Mouse (Mus musculus) forebrain, embryonic 13.5 days (tissue): ENCODE data around the gene Csnk1g2. TPM values are rescaled to one million over a fixed set of nuclear protein-coding genes. Genes with fewer than 3 reads are reported as not detected.

Source experiments
- ATAC-seq: fragments of 200-750 bp; cut with Nextera tagmentation; 2 replicates; pipeline ENCODE4 v1.8.0; 2017
- H3K27ac ChIP-seq: fragments of 300-500 bp; sonication (generic); 2 replicates; pipeline ENCODE4 v1.5.1; 2015; ENCODE audit warnings: inconsistent platforms, mild to moderate bottlenecking, moderate library complexity
- H3K27me3 ChIP-seq: fragments of 300-500 bp; sonication (generic); 2 replicates; pipeline ENCODE4 v1.6.1; 2015; ENCODE audit warnings: mild to moderate bottlenecking, inconsistent platforms
- H3K36me3 ChIP-seq: fragments of 300-500 bp; sonication (generic); 2 replicates; pipeline ENCODE4 v1.6.1; 2015; ENCODE audit warnings: mild to moderate bottlenecking, inconsistent platforms; ENCODE audit not compliant: poor library complexity, severe bottlenecking
- H3K4me1 ChIP-seq: fragments of 300-500 bp; sonication (generic); 2 replicates; pipeline ENCODE4 v1.6.1; 2015; ENCODE audit warnings: inconsistent platforms
- H3K4me2 ChIP-seq: fragments of 300-500 bp; sonication (generic); 2 replicates; pipeline ENCODE4 v1.6.1; 2015; ENCODE audit warnings: inconsistent platforms, mild to moderate bottlenecking, moderate library complexity
- H3K4me3 ChIP-seq: fragments of 300-500 bp; sonication (generic); 2 replicates; pipeline ENCODE4 v1.5.1; 2015; ENCODE audit warnings: mild to moderate bottlenecking, inconsistent platforms
- H3K9ac ChIP-seq: fragments of 300-500 bp; sonication (generic); 2 replicates; pipeline ENCODE4 v1.6.1; 2015; ENCODE audit warnings: mild to moderate bottlenecking, inconsistent platforms
- H3K9me3 ChIP-seq: fragments of 300-500 bp; sonication (generic); replicated peaks from 2 replicates; pipeline ENCODE4 v1.6.1; 2016; ENCODE audit warnings: inconsistent platforms
- WGBS: fragments of 180-500 bp; shearing (Covaris S2); methylation state at CpG from one replicate; pipeline ENCODE4 v1.1.7; 2015; 5-methylcytosine and 5-hydroxymethylcytosine counted together
- polyA plus RNA-seq: library from polyadenylated mRNA; unstranded; fragments of >200 nt; fragmentation: Nextera tagmentation; extraction: Ambion mirVana; gene quantifications from 2 replicates; pipeline ENCODE4 v1.2.1, GENCODE M21; 2015

The Csnk1g2 gene
- polyA plus RNA-seq, 1 experiment from 2014 or later, result 73.2 TPM

- peaks cover 24% of the 10 kb centered on the region for H3K4me1 ChIP-seq
- WGBS, result 66% methylated on average over 5 of the region's 5 CpGs
- H3K27ac ChIP-seq, result no peak overlapping the region
- H3K9me3 ChIP-seq, result no peaks in the 10 kb centered on the region
- no peak for ATAC-seq
- H3K9ac ChIP-seq, result 0 out of 2 replicates have a peak overlapping the region, but pooled peaks have one; percentile 2
- H3K4me3 ChIP-seq, result no peak overlapping the region
- H3K27me3 ChIP-seq, result no peaks in the 10 kb centered on the region
- peaks cover 36% of the 10 kb centered on the region for H3K36me3 ChIP-seq
- H3K4me2 ChIP-seq, result no peak overlapping the region
Measured at GRCm38 (mm10) chr10:80663485-80664196, 41.0 kb downstream of the Csnk1g2 start.

DNA sequence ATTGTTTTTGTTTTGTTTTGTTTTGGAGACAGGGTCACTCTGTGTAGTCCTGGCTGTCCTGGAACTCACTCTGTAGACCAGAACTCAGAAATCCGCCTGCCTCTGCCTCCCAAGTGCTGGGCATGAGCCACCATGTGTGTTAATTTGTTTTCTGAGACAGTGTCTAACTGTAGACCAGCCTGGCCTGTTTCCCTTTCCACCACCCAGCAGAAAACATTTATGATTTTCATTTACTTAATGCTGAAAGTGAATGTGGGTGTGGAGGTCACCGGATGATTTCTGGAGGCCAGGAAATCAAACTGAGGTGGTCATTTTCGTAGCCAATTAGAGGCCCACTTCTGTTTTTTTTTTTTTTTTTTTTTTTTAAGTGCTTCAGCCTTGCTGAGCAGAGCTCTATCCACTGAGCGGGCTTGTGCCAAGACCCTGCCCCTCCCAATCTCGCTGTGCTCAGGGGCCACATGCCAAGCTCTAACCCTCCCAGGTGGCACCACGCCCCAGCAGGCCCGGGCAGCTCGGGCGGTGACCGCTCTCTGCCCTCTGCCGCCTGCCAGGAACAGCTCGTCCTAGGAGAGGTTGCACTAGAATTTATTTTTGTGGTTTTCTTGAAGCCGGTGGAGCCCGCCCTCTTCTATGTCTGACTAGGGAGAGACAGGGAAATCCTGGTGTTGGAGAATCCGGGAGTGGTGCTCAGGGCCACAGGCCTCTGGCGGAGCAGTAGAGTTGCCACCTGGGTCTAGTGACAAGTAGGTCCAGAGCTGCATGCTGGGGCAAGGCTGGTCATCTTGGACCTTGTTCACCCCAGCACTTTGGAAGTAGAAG is 41.8 kb downstream of the Csnk1g2 start:
- Histone ChIP-seq H3K4me1 (peaks cover 19% of the 10 kb centered on the region), H3K4me2 (no peak overlapping the region), H3K27me3 (no peaks in the 10 kb centered on the region), H3K9ac (no peak overlapping the region), H3K4me3 (no peak overlapping the region), H3K9me3 (no peaks in the 10 kb centered on the region), H3K36me3 (peaks cover 44% of the 10 kb centered on the region), H3K27ac (peak overlapping the region; percentile 1; the same call in 1 of the 2 replicates)
- 50% methylated on average over 16 of the region's 16 CpGs for WGBS
- no peak; the same call in 1 of the 2 replicates for ATAC-seq

DNA sequence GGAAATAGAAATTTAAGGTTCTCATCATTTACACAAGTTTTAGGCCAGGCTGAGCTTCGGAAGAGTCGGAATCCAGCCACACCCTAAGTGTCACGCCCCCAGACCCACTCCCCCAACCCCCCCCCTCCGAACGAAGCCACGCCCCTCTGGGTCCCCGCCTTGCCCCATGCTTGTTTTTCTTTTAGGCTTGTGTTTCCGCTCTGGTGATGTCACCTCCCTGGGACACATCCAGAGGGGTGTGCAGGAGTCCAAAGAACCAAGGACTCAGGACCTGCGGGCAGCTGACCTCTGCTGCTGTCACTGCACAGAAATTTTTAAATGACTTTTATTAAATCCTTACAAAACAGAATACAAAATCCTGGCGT is 42.4 kb downstream of the Csnk1g2 start:
- 25% methylated on average over 10 of the region's 10 CpGs for WGBS
- peaks cover 19% of the 10 kb centered on the region for H3K4me1 ChIP-seq
- no peak overlapping the region for H3K4me3 ChIP-seq
- H3K4me2 ChIP-seq, result no peak overlapping the region
- H3K36me3 ChIP-seq, result peaks cover 50% of the 10 kb centered on the region
- H3K27ac ChIP-seq, result no peak overlapping the region
- no peaks in the 10 kb centered on the region for H3K27me3 ChIP-seq
- no peak for ATAC-seq
- no peaks in the 10 kb centered on the region for H3K9me3 ChIP-seq
- no peak overlapping the region; the same call in 1 of the 2 replicates for H3K9ac ChIP-seq

DNA sequence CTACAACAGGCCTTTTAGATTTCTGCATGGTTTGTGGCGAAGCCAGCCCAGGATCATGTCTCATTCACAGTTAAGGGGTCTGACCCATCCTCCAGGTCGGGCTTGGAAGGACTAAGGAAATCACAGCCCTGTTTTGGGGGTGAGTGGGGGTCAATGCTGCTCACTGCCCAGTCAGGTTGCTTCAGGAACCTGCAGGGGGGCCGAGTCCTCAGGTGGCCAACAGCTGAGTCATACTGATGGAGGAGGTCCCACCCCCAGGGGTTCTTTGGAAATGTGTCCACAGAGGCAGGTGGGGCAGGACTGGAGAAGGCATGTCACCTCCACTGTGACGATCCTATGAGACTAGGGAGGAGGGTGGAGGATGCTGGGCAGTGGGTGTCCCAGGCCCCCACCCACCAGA is 42.8 kb downstream of the Csnk1g2 start:
- no peak for ATAC-seq
- Histone ChIP-seq H3K9me3 (no peaks in the 10 kb centered on the region), H3K4me2 (no peak overlapping the region), H3K27ac (no peak overlapping the region), H3K36me3 (peaks cover 54% of the 10 kb centered on the region), H3K9ac (no peak overlapping the region; the same call in 1 of the 2 replicates), H3K4me1 (peaks cover 22% of the 10 kb centered on the region), H3K27me3 (no peaks in the 10 kb centered on the region), H3K4me3 (no peak overlapping the region)
- WGBS, result 69% methylated on average over 4 of the region's 4 CpGs

GRCm38 (mm10) chr10:80665981-80666733 is 43.5 kb downstream of the Csnk1g2 start:
- H3K27ac ChIP-seq, result no peak overlapping the region
- H3K9me3 ChIP-seq, result no peaks in the 10 kb centered on the region
- no peak overlapping the region for H3K9ac ChIP-seq
- WGBS, result 78% methylated on average over 10 of the region's 10 CpGs
- H3K4me1 ChIP-seq, result peaks cover 22% of the 10 kb centered on the region
- H3K4me3 ChIP-seq, result no peak overlapping the region
- H3K4me2 ChIP-seq, result no peak overlapping the region
- peaks cover 61% of the 10 kb centered on the region for H3K36me3 ChIP-seq
- ATAC-seq, result no peak
- H3K27me3 ChIP-seq, result no peaks in the 10 kb centered on the region

DNA sequence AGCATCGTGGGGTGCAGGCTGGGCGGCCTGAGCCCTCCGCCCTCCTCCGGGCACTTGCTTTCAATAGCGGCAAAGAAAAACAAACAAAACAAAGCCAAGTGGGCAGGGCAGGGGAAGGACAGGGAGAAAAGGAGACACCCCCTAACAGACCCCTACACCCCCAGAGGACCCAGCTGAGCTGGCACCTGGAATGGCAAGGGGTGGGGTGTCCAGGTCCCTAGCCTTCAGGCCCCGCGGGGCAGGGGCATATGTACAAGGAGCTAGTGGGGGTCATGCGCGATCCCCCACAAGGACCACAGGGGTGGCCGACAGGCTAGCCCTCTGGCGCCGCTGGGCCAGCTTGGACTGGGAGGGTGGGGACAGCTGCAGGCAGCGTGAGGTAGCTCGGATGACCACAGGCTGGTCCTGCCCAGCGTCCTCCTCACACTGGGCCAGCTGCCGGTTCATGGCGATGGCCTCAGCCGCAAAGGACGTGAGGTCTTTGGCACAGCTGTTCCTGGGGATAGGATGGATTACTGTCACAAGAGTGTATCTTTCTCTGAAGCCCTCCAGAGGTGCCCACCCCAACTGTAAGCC is 44.3 kb downstream of the Csnk1g2 start:
- H3K27ac ChIP-seq, result no peak overlapping the region
- peaks cover 22% of the 10 kb centered on the region for H3K4me1 ChIP-seq
- no peaks in the 10 kb centered on the region for H3K27me3 ChIP-seq
- no peak overlapping the region for H3K4me2 ChIP-seq
- H3K9me3 ChIP-seq, result no peaks in the 10 kb centered on the region
- H3K36me3 ChIP-seq, result peaks cover 69% of the 10 kb centered on the region
- 82% methylated on average over 16 of the region's 19 CpGs for WGBS
- no peak for ATAC-seq
- H3K4me3 ChIP-seq, result no peak overlapping the region
- H3K9ac ChIP-seq, result no peak overlapping the region

DNA sequence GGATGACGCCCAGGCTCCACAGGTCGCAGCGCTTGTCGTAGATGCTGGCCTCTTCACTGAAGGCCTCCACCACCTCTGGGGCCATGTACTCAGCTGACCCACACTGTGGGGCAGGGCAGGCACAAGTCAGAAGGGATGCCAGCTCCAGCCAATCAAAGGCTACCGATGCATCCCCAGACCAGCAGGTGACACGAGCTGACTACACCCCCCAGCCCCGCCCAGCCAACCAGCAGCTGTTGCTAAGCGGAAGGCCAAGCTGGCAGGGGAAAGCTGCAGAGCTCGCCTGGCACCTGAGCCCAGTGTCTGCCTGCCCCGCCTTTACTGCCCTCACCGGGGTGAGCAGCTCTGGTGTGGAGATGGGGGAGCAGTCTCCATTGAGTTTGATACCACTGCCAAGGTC is 46.0 kb downstream of the Csnk1g2 start:
- 0 out of 2 replicates have a peak overlapping the region, but pooled peaks have one; percentile 8 for H3K9ac ChIP-seq
- H3K36me3 ChIP-seq, result peaks cover 85% of the 10 kb centered on the region
- no peaks in the 10 kb centered on the region for H3K9me3 ChIP-seq
- no peaks in the 10 kb centered on the region for H3K27me3 ChIP-seq
- peaks cover 32% of the 10 kb centered on the region for H3K4me1 ChIP-seq
- H3K4me3 ChIP-seq, result no peak overlapping the region
- WGBS, result 89% methylated on average over 11 of the region's 11 CpGs
- 0 out of 2 replicates have a peak overlapping the region, but pooled peaks have one; percentile 8 for H3K27ac ChIP-seq
- H3K4me2 ChIP-seq, result no peak overlapping the region
- no peak for ATAC-seq

- H3K9ac ChIP-seq, result no peak overlapping the region
- no peak overlapping the region for H3K4me3 ChIP-seq
- no peaks in the 10 kb centered on the region for H3K27me3 ChIP-seq
- 86% methylated on average over 12 of the region's 12 CpGs for WGBS
- H3K4me2 ChIP-seq, result no peak overlapping the region
- ATAC-seq, result no peak
- H3K27ac ChIP-seq, result 0 out of 2 replicates have a peak overlapping the region, but pooled peaks have one; percentile 8
- peaks cover 36% of the 10 kb centered on the region for H3K4me1 ChIP-seq
- H3K9me3 ChIP-seq, result no peaks in the 10 kb centered on the region
- H3K36me3 ChIP-seq, result peaks cover 89% of the 10 kb centered on the region
Measured at GRCm38 (mm10) chr10:80669018-80669417, 46.4 kb downstream of the Csnk1g2 start.

DNA sequence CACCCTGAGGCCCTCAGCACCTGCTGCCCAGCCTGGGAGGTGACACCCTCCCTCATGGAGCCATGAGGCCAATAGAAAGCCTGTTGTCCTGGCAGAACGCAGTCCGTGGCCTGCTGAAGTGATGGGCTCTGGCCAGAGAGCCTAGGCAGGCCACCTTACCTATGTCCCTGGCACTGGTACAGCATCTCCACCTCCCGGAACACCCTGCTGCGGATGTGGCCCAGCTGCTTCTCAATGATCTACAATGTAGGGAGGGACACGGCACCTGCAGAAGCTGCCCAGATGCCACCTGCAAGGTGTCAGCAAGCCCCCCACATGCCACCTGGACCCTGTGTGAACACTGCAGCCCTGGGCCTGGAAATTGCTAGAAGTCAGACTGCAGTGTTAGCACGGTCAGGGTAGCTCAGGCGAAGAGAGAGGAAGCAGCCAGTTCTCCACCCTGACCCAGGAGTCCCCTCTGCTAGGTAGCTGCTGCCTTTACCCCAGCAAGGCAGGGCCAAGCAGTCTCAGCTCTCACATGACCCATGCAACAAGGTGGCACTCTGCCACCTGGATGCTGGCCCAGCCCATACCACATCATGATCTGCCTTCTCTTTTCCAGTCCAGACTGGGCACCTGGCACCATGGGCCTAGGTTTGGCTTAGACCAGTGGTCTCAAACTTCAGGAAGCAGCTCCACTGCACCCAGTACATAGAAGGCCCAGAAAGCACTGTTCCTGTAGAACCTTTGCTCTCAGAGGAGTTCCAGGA is 47.3 kb downstream of the Csnk1g2 start:
- WGBS, result 95% methylated on average over 7 of the region's 7 CpGs
- H3K9me3 ChIP-seq, result no peaks in the 10 kb centered on the region
- 0 out of 2 replicates have a peak overlapping the region, but pooled peaks have one; percentile 34 for H3K9ac ChIP-seq
- peaks cover 39% of the 10 kb centered on the region for H3K4me1 ChIP-seq
- no peak overlapping the region for H3K27ac ChIP-seq
- H3K27me3 ChIP-seq, result no peaks in the 10 kb centered on the region
- H3K4me2 ChIP-seq, result no peak overlapping the region
- H3K36me3 ChIP-seq, result peaks cover 93% of the 10 kb centered on the region
- ATAC-seq, result no peak
- no peak overlapping the region for H3K4me3 ChIP-seq

DNA sequence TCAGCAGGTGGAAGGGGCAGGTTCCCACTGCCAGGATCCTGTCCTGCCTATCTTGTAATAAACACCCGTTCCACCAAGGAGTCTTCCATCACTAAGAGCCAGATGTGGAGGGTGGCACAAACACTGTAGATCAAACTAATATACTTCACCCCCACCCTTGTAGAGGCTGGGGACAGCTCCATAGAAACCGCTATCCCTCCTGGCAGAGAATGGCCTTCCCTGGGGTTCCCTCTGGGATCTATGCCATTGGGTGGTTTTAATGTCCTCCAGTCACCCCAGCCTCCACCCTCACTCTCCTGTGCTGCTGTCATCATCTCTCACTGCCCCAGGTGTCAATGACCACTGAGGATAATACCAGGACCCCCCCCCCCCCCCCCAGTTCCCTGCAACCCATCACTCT is 47.9 kb downstream of the Csnk1g2 start:
- no peaks in the 10 kb centered on the region for H3K27me3 ChIP-seq
- WGBS, result 93% methylated on average over 2 of the region's 2 CpGs
- no peak overlapping the region for H3K27ac ChIP-seq
- H3K36me3 ChIP-seq, result peaks cover 88% of the 10 kb centered on the region
- ATAC-seq, result no peak
- no peak overlapping the region for H3K4me3 ChIP-seq
- H3K4me1 ChIP-seq, result peaks cover 37% of the 10 kb centered on the region
- no peak overlapping the region for H3K9ac ChIP-seq
- no peaks in the 10 kb centered on the region for H3K9me3 ChIP-seq
- H3K4me2 ChIP-seq, result no peak overlapping the region

DNA sequence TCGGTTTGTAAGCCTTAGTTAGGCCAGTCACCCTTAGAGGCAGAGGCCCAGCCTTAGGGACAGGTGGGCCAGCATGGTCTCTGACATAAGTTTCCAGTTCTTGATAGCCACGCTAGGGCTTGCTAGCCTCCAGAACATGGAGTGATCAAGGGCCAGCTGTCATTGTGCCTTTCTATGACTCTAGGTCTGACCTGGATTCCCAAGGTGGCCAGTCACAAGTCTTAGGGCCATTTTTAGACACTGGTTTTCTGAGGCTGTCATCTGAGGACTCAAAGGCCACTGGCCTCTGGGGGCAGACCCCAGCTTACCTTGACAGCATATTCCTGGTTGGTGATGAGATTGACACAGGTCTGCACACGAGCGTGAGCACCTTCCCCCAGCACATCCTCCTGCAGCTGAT is 48.6 kb downstream of the Csnk1g2 start:
- WGBS, result 92% methylated on average over 4 of the region's 4 CpGs
- H3K4me2 ChIP-seq, result no peak overlapping the region

More for the DNA sequence above, 48.6 kb downstream of the Csnk1g2 start:
- Histone ChIP-seq H3K4me3 (no peak overlapping the region), H3K9ac (no peak overlapping the region), H3K27ac (no peak overlapping the region), H3K27me3 (no peaks in the 10 kb centered on the region), H3K9me3 (no peaks in the 10 kb centered on the region), H3K4me1 (peaks cover 37% of the 10 kb centered on the region), H3K36me3 (peaks cover 81% of the 10 kb centered on the region)
- ATAC-seq, result no peak
